Comparison of ENCODE assay signal across 8 mouse cellular contexts in the genomic region with DNA sequence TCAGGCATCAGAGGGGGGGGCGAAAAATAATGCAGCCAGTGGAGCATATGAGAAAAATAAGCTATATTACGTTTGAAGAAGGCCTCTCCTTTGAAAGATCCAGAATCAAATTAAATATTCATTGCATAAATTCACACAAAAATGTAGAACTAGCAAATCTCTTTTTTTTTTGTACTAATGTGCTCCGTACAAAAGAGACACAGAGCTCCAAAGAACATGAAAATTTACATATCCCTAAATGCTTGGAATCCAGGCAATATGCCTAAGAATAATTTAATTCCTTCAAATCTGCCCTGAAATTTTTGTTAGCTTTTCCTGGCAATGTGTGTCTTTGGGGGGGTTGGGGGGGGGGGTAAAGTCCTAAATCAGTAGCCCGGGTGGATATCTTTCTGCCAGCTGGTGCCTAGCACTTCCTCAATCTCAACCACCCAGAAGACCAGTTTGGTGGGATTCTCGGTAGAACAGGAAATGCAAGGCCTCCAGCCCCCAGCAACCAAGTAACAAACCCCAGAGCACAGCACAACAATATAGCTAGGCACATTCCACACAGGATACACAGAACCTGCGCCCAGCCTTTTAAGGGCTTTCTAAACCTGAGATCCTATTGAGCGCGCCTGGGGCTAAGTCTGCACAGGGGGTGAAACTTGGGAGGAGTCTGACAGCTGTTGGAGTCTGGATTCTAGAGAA. TPM values are rescaled to one million over a fixed set of nuclear protein-coding genes. Genes with fewer than 3 reads are reported as not detected.
DNase-seq lines count a peak whose midpoint lies in the region; ATAC-seq lines count a peak whose summit lies in the region.

No protein-coding gene starts in this region.

- H3K4me1 ChIP-seq in hindbrain, embryonic 15.5 days (replicated peaks): peaks cover 62% of the 10 kb centered on the region
- peaks cover 38% of the 10 kb centered on the region for H3K4me1 ChIP-seq in hindbrain, embryonic 12.5 days
- H3K4me1 ChIP-seq in liver, embryonic 12.5 days: peaks cover 75% of the 10 kb centered on the region

- no peaks in the 10 kb centered on the region for H3K9me3 ChIP-seq in hindbrain, embryonic 15.5 days
- H3K9me3 ChIP-seq in hindbrain, embryonic 12.5 days (replicated peaks): no peaks in the 10 kb centered on the region
- no peaks in the 10 kb centered on the region for H3K9me3 ChIP-seq in liver, embryonic 12.5 days (replicated peaks)

- H3K36me3 ChIP-seq in hindbrain, embryonic 15.5 days: peaks cover 18% of the 10 kb centered on the region
- peaks cover 16% of the 10 kb centered on the region; the same call in 1 of the 2 replicates for H3K36me3 ChIP-seq in hindbrain, embryonic 12.5 days
- H3K36me3 ChIP-seq in liver, embryonic 12.5 days: peaks cover 30% of the 10 kb centered on the region

- DNase-seq in A20 (ENCODE audit: low read depth, low spot score): peak; percentile 53
- DNase-seq in ovary, postnatal 14 days (ENCODE audit: low spot score): no peak
- DNase-seq in adrenal gland, adult (ENCODE audit: inconsistent age in 2 of 2, low spot score in 1 of 2): no peak
- DNase-seq in left cerebral cortex, adult 18-20 months (ENCODE audit: low spot score in 2 of 2): no peak

- H3K27ac ChIP-seq in hindbrain, embryonic 15.5 days (replicated peaks): no peak overlapping the region
- H3K27ac ChIP-seq in hindbrain, embryonic 12.5 days: no peak overlapping the region
- H3K27ac ChIP-seq in liver, embryonic 12.5 days: 0 out of 2 replicates have a peak overlapping the region, but pooled peaks have one; percentile 26

- H3K4me2 ChIP-seq in hindbrain, embryonic 15.5 days: peak overlapping the region; percentile 15; the same call in 1 of the 2 replicates
- H3K4me2 ChIP-seq in hindbrain, embryonic 12.5 days (replicated peaks): no peak overlapping the region
- peak overlapping the region; percentile 52 for H3K4me2 ChIP-seq in liver, embryonic 12.5 days

- no peak for ATAC-seq in hindbrain, embryonic 15.5 days (ENCODE audit: low FRiP score, low read depth)
- ATAC-seq in hindbrain, embryonic 12.5 days (ENCODE audit: low FRiP score): no peak
- ATAC-seq in common myeloid progenitor, adult 5-6 weeks (replicated peaks; ENCODE audit: low read depth, poor library complexity, severe bottlenecking): peak; percentile 80
- no peak for ATAC-seq in liver, embryonic 12.5 days

- 53% methylated on average over 8 of the region's 8 CpGs for WGBS in hindbrain, embryonic 15.5 days
- WGBS in hindbrain, embryonic 12.5 days: 59% methylated on average over 8 of the region's 8 CpGs
- 28% methylated on average over 8 of the region's 8 CpGs for WGBS in liver, embryonic 12.5 days (ENCODE audit: insufficient replicate concordance)

- H3K9ac ChIP-seq in hindbrain, embryonic 15.5 days: no peak overlapping the region
- H3K9ac ChIP-seq in hindbrain, embryonic 12.5 days: no peak overlapping the region
- no peak overlapping the region for H3K9ac ChIP-seq in liver, embryonic 12.5 days

- H3K27me3 ChIP-seq in hindbrain, embryonic 15.5 days: no peaks in the 10 kb centered on the region
- no peaks in the 10 kb centered on the region for H3K27me3 ChIP-seq in hindbrain, embryonic 12.5 days
- H3K27me3 ChIP-seq in liver, embryonic 12.5 days (replicated peaks): no peaks in the 10 kb centered on the region

- H3K4me3 ChIP-seq in hindbrain, embryonic 15.5 days: no peak overlapping the region
- no peak overlapping the region for H3K4me3 ChIP-seq in hindbrain, embryonic 12.5 days
- H3K4me3 ChIP-seq in liver, embryonic 12.5 days: no peak overlapping the region

RNA-seq across cellular contexts. Expression of gene Pik3r1, which starts 7.9 kb away (rescaled TPM):
- polyA plus RNA-seq in hindbrain, embryonic 15.5 days (2015; fragmentation: Nextera tagmentation; extraction: Ambion mirVana): 47.5 and 50.7 TPM in 2 replicates
- polyA plus RNA-seq in hindbrain, embryonic 12.5 days (2016; fragmentation: Nextera tagmentation; extraction: Ambion mirVana): 31.4 and 34.9 TPM in 2 replicates
- total RNA-seq in common myeloid progenitor, adult 5-6 weeks (2017): 114 and 116 TPM in 2 replicates
- polyA plus RNA-seq in liver, embryonic 12.5 days (2016; fragmentation: Nextera tagmentation; extraction: Ambion mirVana): 17.2 and 22.0 TPM in 2 replicates
- 100 to 1,000 TPM; 120 to 129 TPM for total RNA-seq in left cerebral cortex, adult 18-20 months (2021)
